Mouse (Mus musculus): ENCODE data around the gene Hspg2. TPM values are rescaled to one million over a fixed set of nuclear protein-coding genes. Genes with fewer than 3 reads are reported as not detected.

Gene Hspg2
- total RNA-seq, 2 experiments from 2014 or later = 4.3 to 5.0 TPM

GRCm38 (mm10) chr4:137479757-137480156 lies 11.2 kb downstream of the Hspg2 start:
- DNase-seq (ENCODE audit: low spot score in 2 of 2) = no peak

GRCm38 (mm10) chr4:137480191-137480992 lies 11.8 kb downstream of the Hspg2 start:
- DNase-seq (ENCODE audit: low spot score in 2 of 2) = no peak

GRCm38 (mm10) chr4:137480993-137481340 lies 12.4 kb downstream of the Hspg2 start:
- no peak for DNase-seq (ENCODE audit: low spot score in 2 of 2)

GRCm38 (mm10) chr4:137481381-137482030 lies 12.9 kb downstream of the Hspg2 start:
- DNase-seq (ENCODE audit: low spot score in 2 of 2) = no peak

- no peak for DNase-seq (ENCODE audit: low spot score in 2 of 2)
Measured at GRCm38 (mm10) chr4:137483871-137484270, 15.3 kb downstream of the Hspg2 start.

- DNase-seq (ENCODE audit: low spot score in 2 of 2) = no peak
Measured at GRCm38 (mm10) chr4:137484586-137484985, 16.0 kb downstream of the Hspg2 start.

GRCm38 (mm10) chr4:137485258-137485960 lies 16.8 kb downstream of the Hspg2 start:
- no peak for DNase-seq (ENCODE audit: low spot score in 2 of 2)

- DNase-seq (ENCODE audit: low spot score in 2 of 2) = no peak
Measured at GRCm38 (mm10) chr4:137486081-137487014, 17.8 kb downstream of the Hspg2 start.

GRCm38 (mm10) chr4:137487286-137488000 lies 18.9 kb downstream of the Hspg2 start:
- DNase-seq (ENCODE audit: low spot score in 2 of 2) = no peak

GRCm38 (mm10) chr4:137488038-137488437 lies 19.5 kb downstream of the Hspg2 start:
- no peak for DNase-seq (ENCODE audit: low spot score in 2 of 2)

GRCm38 (mm10) chr4:137488571-137489303 lies 20.2 kb downstream of the Hspg2 start:
- DNase-seq (ENCODE audit: low spot score in 2 of 2) = no peak

GRCm38 (mm10) chr4:137489996-137490395 lies 21.4 kb downstream of the Hspg2 start:
- DNase-seq (ENCODE audit: low spot score in 2 of 2) = no peak

- no peak for DNase-seq (ENCODE audit: low spot score in 2 of 2)
Measured at GRCm38 (mm10) chr4:137492563-137492962, 24.0 kb downstream of the Hspg2 start.

- DNase-seq (ENCODE audit: low spot score in 2 of 2) = no peak
Measured at GRCm38 (mm10) chr4:137493187-137493586, 24.6 kb downstream of the Hspg2 start.

- DNase-seq (ENCODE audit: low spot score in 2 of 2) = no peak
Measured at GRCm38 (mm10) chr4:137494751-137495500, 26.4 kb downstream of the Hspg2 start.

GRCm38 (mm10) chr4:137495501-137496100 lies 27.0 kb downstream of the Hspg2 start:
- no peak for DNase-seq (ENCODE audit: low spot score in 2 of 2)

GRCm38 (mm10) chr4:137497367-137497766 lies 28.8 kb downstream of the Hspg2 start:
- DNase-seq (ENCODE audit: low spot score in 2 of 2) = no peak
